Mouse (Mus musculus) MEL (cell line): ENCODE results near the gene Tcirg1. TPM values are rescaled to one million over a fixed set of nuclear protein-coding genes. Genes with fewer than 3 reads are reported as not detected.

Experiments used
- DNase-seq: peaks from one replicate; pipeline ENCODE4 v3.0.0; 2011; ENCODE audit warnings: low read depth, low spot score
- H3K27ac ChIP-seq: 2 replicates; pipeline ENCODE4 v1.5.1; 2012; ENCODE audit warnings: low read depth, mild to moderate bottlenecking, control low read depth, low read length, moderate library complexity; ENCODE audit not compliant: control insufficient read depth
- H3K27me3 ChIP-seq, 2 experiments: fragments of 150-350 bp in 1 of 2; sonication (generic) in 1 of 2; 2 replicates each; pipeline ENCODE4 v1.6.1; 2012; ENCODE audit warnings: low read length in 2 of 2, mild to moderate bottlenecking in 2 of 2, improper control_type of control experiment in 1 of 2, moderate library complexity in 1 of 2; ENCODE audit not compliant: insufficient read depth in 2 of 2, control insufficient read depth in 1 of 2
- H3K36me3 ChIP-seq, 2 experiments: 2 replicates each; pipeline ENCODE4 v1.6.1; 2012 to 2014; ENCODE audit warnings: low read length in 2 of 2, improper control_type of control experiment in 1 of 2, inconsistent platforms in 1 of 2, mild to moderate bottlenecking in 1 of 2; ENCODE audit not compliant: insufficient read depth in 2 of 2, control insufficient read depth in 1 of 2
- H3K4me1 ChIP-seq, 2 experiments: fragments of 150-350 bp in 1 of 2; sonication (generic) in 1 of 2; 2 replicates each; pipeline ENCODE4 v1.6.1; 2012; ENCODE audit warnings: low read length in 2 of 2, improper control_type of control experiment in 1 of 2, mild to moderate bottlenecking in 1 of 2; ENCODE audit not compliant: insufficient read depth in 2 of 2, control insufficient read depth in 1 of 2
- H3K4me3 ChIP-seq, 2 experiments: fragments of 150-350 bp in 1 of 2; sonication (generic) in 1 of 2; 2 replicates each; pipeline ENCODE4 v1.5.1; 2012; ENCODE audit warnings: low read depth in 2 of 2, low read length in 2 of 2, mild to moderate bottlenecking in 2 of 2, moderate library complexity in 2 of 2, control low read depth in 1 of 2, improper control_type of control experiment in 1 of 2; ENCODE audit not compliant: control insufficient read depth in 1 of 2, insufficient read depth in 1 of 2
- H3K79me2 ChIP-seq: 2 replicates; pipeline ENCODE4 v1.6.1; 2012; ENCODE audit warnings: mild to moderate bottlenecking, low read length, moderate library complexity; ENCODE audit not compliant: control insufficient read depth, poor library complexity, insufficient read depth
- H3K9ac ChIP-seq: 2 replicates; pipeline ENCODE4 v1.6.1; 2012; ENCODE audit warnings: low read depth, mild to moderate bottlenecking, control low read depth, low read length, moderate library complexity; ENCODE audit not compliant: control insufficient read depth, poor library complexity, severe bottlenecking
- H3K9me3 ChIP-seq: fragments of 150-350 bp; sonication (generic); replicated peaks from 2 replicates; pipeline ENCODE4 v1.6.1; 2012; ENCODE audit warnings: mild to moderate bottlenecking, low read length, improper control_type of control experiment, moderate library complexity; ENCODE audit not compliant: insufficient read depth
- BHLHE40 ChIP-seq: IDR thresholded peaks from 2 replicates; pipeline ENCODE4 v1.6.1; 2012; ENCODE audit warnings: low read depth, mild to moderate bottlenecking, inconsistent platforms, low read length, improper control_type of control experiment, borderline replicate concordance
- CHD2 ChIP-seq: IDR thresholded peaks from 2 replicates; pipeline ENCODE4 v1.6.1; 2011; ENCODE audit warnings: low read length, improper control_type of control experiment
- CTCF ChIP-seq, 3 experiments: IDR thresholded peaks in 2 of 3; conservative IDR thresholded peaks in 1 of 3; 2 replicates each; pipeline ENCODE4 v1.5.1; 2011 to 2012; ENCODE audit warnings: low read length in 3 of 3, low read depth in 2 of 3, mild to moderate bottlenecking in 2 of 3, improper control_type of control experiment in 1 of 3, inconsistent platforms in 1 of 3, mixed read lengths in 1 of 3, moderate library complexity in 1 of 3; ENCODE audit not compliant: control insufficient read depth in 1 of 3, insufficient read depth in 1 of 3, poor library complexity in 1 of 3, severe bottlenecking in 1 of 3
- E2F4 ChIP-seq: IDR thresholded peaks from 2 replicates; pipeline ENCODE4 v1.6.1; 2011; ENCODE audit warnings: low read depth, low read length, improper control_type of control experiment, borderline replicate concordance
- EP300 ChIP-seq, 2 experiments: IDR thresholded peaks; 2 replicates each; pipeline ENCODE4 v1.6.1; 2011; ENCODE audit warnings: improper control_type of control experiment in 2 of 2, low read length in 2 of 2, low read depth in 1 of 2, mild to moderate bottlenecking in 1 of 2
- ETS1 ChIP-seq: IDR thresholded peaks from 2 replicates; pipeline ENCODE4 v1.6.1; 2012; ENCODE audit warnings: low read depth, mild to moderate bottlenecking, inconsistent platforms, low read length, improper control_type of control experiment, moderate library complexity
- GABPA ChIP-seq: IDR thresholded peaks from 2 replicates; pipeline ENCODE4 v1.6.1; 2012; ENCODE audit warnings: low read depth, mild to moderate bottlenecking, inconsistent platforms, low read length, improper control_type of control experiment, moderate library complexity
- GATA1 ChIP-seq: IDR thresholded peaks from 2 replicates; pipeline ENCODE4 v1.6.1; 2011; ENCODE audit warnings: low read depth, low read length, improper control_type of control experiment
- MAFK ChIP-seq: IDR thresholded peaks from 2 replicates; pipeline ENCODE4 v1.6.1; 2011; ENCODE audit warnings: low read depth, mild to moderate bottlenecking, low read length, improper control_type of control experiment, borderline replicate concordance
- MAX ChIP-seq: IDR thresholded peaks from 2 replicates; pipeline ENCODE4 v1.6.1; 2011; ENCODE audit warnings: low read length, improper control_type of control experiment
- MAZ ChIP-seq: IDR thresholded peaks from 2 replicates; pipeline ENCODE4 v1.6.1; 2012; ENCODE audit warnings: low read depth, mild to moderate bottlenecking, inconsistent platforms, low read length, improper control_type of control experiment
- MEF2A ChIP-seq: IDR thresholded peaks from 2 replicates; pipeline ENCODE4 v1.6.1; 2014; ENCODE audit warnings: low read depth, mild to moderate bottlenecking, inconsistent platforms, low read length, improper control_type of control experiment; ENCODE audit not compliant: poor library complexity, insufficient replicate concordance, severe bottlenecking; ENCODE audit errors: extremely low read depth
- MYB ChIP-seq: IDR thresholded peaks from 2 replicates; pipeline ENCODE4 v1.6.1; 2011; ENCODE audit warnings: mild to moderate bottlenecking, low read depth, low read length, improper control_type of control experiment
- NRF1 ChIP-seq: IDR thresholded peaks from 2 replicates; pipeline ENCODE4 v1.6.1; 2014; ENCODE audit warnings: low read depth, mild to moderate bottlenecking, inconsistent platforms, low read length, improper control_type of control experiment, moderate library complexity; ENCODE audit not compliant: poor library complexity, insufficient read depth, severe bottlenecking
- POLR2A ChIP-seq, 2 experiments: IDR thresholded peaks; 2 replicates each; pipeline ENCODE4 v1.6.1; 2011 to 2012; ENCODE audit warnings: low read length in 2 of 2, mild to moderate bottlenecking in 2 of 2, control low read depth in 1 of 2, improper control_type of control experiment in 1 of 2, low read depth in 1 of 2, moderate library complexity in 1 of 2; ENCODE audit not compliant: control insufficient read depth in 1 of 2, insufficient read depth in 1 of 2, poor library complexity in 1 of 2
- POLR2AphosphoS2 ChIP-seq: IDR thresholded peaks from 2 replicates; pipeline ENCODE4 v1.6.1; 2011; ENCODE audit warnings: low read length, improper control_type of control experiment
- POLR2AphosphoS5 ChIP-seq: IDR thresholded peaks from 2 replicates; pipeline ENCODE4 v1.6.1; 2012; ENCODE audit warnings: low read depth, borderline replicate concordance, mild to moderate bottlenecking, inconsistent platforms, low read length, moderate library complexity, mixed read lengths
- RCOR1 ChIP-seq: IDR thresholded peaks from 2 replicates; pipeline ENCODE4 v1.6.1; 2012; ENCODE audit warnings: low read depth, mild to moderate bottlenecking, inconsistent platforms, low read length, improper control_type of control experiment
- SIN3A ChIP-seq: IDR thresholded peaks from 2 replicates; pipeline ENCODE4 v1.6.1; 2012; ENCODE audit warnings: low read length, improper control_type of control experiment, inconsistent platforms
- SMC3 ChIP-seq: IDR thresholded peaks from 2 replicates; pipeline ENCODE4 v1.6.1; 2011; ENCODE audit warnings: low read depth, low read length, improper control_type of control experiment
- TAL1 ChIP-seq: IDR thresholded peaks from 2 replicates; pipeline ENCODE4 v1.6.1; 2012; ENCODE audit warnings: mild to moderate bottlenecking, inconsistent platforms, low read length, moderate library complexity, mixed read lengths
- TBP ChIP-seq: IDR thresholded peaks from 2 replicates; pipeline ENCODE4 v1.8.0; 2011; ENCODE audit warnings: low read depth, low read length, improper control_type of control experiment
- TCF12 ChIP-seq: IDR thresholded peaks from 2 replicates; pipeline ENCODE4 v1.6.1; 2014; ENCODE audit warnings: low read depth, mild to moderate bottlenecking, inconsistent platforms, low read length, improper control_type of control experiment, moderate library complexity
- ZC3H11A ChIP-seq: IDR thresholded peaks from 2 replicates; pipeline ENCODE4 v1.6.1; 2012; ENCODE audit warnings: low read depth, mild to moderate bottlenecking, inconsistent platforms, low read length, improper control_type of control experiment
- ZMIZ1 ChIP-seq: IDR thresholded peaks from 2 replicates; pipeline ENCODE4 v1.6.1; 2012; ENCODE audit warnings: low read depth, mild to moderate bottlenecking, inconsistent platforms, low read length, improper control_type of control experiment, moderate library complexity
- polyA plus RNA-seq, 2 experiments: library from polyadenylated mRNA; stranded (reverse) in 1 of 2; unstranded in 1 of 2; fragments of >175 nt in 1 of 2; fragments of >200 nt in 1 of 2; gene quantifications; 2 replicates each; pipeline versions ENCODE4 v1.2.1 to v1.2.4; 2012; ENCODE audit warnings: low replicate concordance in 2 of 2, low read depth in 1 of 2; ENCODE audit not compliant: insufficient read length in 2 of 2, insufficient read depth in 1 of 2, missing spikeins in 1 of 2
- total RNA-seq: library from RNA; depleted of rRNA; stranded (reverse); fragments of 300-350 nt; gene quantifications from 2 replicates; pipeline ENCODE4 v1.2.3, GENCODE M21; 2012

The Tcirg1 gene
- total and polyA plus RNA-seq, 3 experiments: 21.4 to 32.6 TPM; not detected in 1

GRCm38 (mm10) chr19:3919928-3920327, 13.0 kb upstream of the Tcirg1 start:
- Histone ChIP-seq H3K27me3 (no peaks in the 10 kb centered on the region), H3K36me3 (no peaks in the 10 kb centered on the region), H3K4me3 (no peak overlapping the region), H3K27ac (no peak overlapping the region), H3K79me2 (no peaks in the 10 kb centered on the region), H3K4me1 (peaks cover 0 to 14% of the 10 kb centered on the region in 2 experiments; a peak in 2 of 4 replicates), H3K9me3 (no peaks in the 10 kb centered on the region), H3K9ac (no peak overlapping the region)
- TF ChIP-seq NRF1 (no peak), MYB (no peak), POLR2AphosphoS5 (no peak), POLR2A (IDR thresholded peaks at IDR 0.05; ENCODE audit: control insufficient read depth in 1 of 2, insufficient read depth in 1 of 2, low read depth in 1 of 2, low read length in 2 of 2, poor library complexity in 1 of 2) (no peak), EP300 (IDR thresholded peaks at IDR 0.05; ENCODE audit: low read depth in 1 of 2, low read length in 2 of 2) (no peak), RCOR1 (no peak), TCF12 (no peak), MAZ (no peak), MEF2A (no peak), TAL1 (no peak), TBP (no peak), BHLHE40 (no peak), CTCF (IDR thresholded peaks at IDR 0.05 in 2 of 3, conservative IDR thresholded peaks at IDR 0.05 in 1 of 3; ENCODE audit: control insufficient read depth in 1 of 3, insufficient read depth in 1 of 3, low read depth in 2 of 3, low read length in 3 of 3, poor library complexity in 1 of 3, severe bottlenecking in 1 of 3) (no peak), E2F4 (no peak), SMC3 (no peak), ZMIZ1 (no peak), GABPA (no peak)
- DNase-seq: no peak

DNA sequence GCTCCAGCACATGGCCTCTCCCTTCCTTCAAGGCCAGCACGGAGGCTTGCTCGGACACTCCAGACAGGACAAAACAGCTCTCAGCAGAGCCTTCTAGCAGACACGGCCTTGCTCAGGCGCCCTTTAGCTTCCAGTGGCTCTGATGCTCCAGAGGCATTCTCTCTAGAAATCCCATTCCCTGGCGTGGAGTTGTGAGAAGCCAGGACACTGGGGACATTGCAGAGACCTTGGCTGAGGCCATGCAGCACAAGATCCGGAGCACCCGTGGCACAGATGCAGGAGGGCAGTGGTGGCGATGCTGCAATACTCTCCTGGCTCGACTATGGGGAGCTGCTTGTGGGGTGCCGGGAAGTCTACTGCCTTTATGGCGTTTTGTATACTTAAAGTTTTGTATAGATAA, 9.8 kb upstream of the Tcirg1 start:
- no peak overlapping the region for H3K27ac ChIP-seq
- H3K36me3 ChIP-seq: peaks cover 0 to 9% of the 10 kb centered on the region in 2 experiments; a peak in 2 of 4 replicates
- no peaks in the 10 kb centered on the region for H3K27me3 ChIP-seq
- no peak overlapping the region for H3K4me3 ChIP-seq
- H3K9ac ChIP-seq: no peak overlapping the region
- peaks cover 0 to 16% of the 10 kb centered on the region in 2 experiments; a peak in 3 of 4 replicates for H3K4me1 ChIP-seq
- no peak for DNase-seq
- TF ChIP-seq ZC3H11A (no peak), POLR2AphosphoS5 (no peak), POLR2AphosphoS2 (no peak), MAZ (no peak), MAX (no peak), CTCF (IDR thresholded peaks at IDR 0.05 in 2 of 3, conservative IDR thresholded peaks at IDR 0.05 in 1 of 3; ENCODE audit: control insufficient read depth in 1 of 3, insufficient read depth in 1 of 3, low read depth in 2 of 3, low read length in 3 of 3, poor library complexity in 1 of 3, severe bottlenecking in 1 of 3) (no peak), MYB (no peak), CHD2 (no peak), EP300 (IDR thresholded peaks at IDR 0.05; ENCODE audit: low read depth in 1 of 2, low read length in 2 of 2) (no peak), MAFK (no peak), SIN3A (no peak), TBP (no peak), BHLHE40 (no peak), GATA1 (no peak), ETS1 (no peak)
- H3K79me2 ChIP-seq: peaks cover 13% of the 10 kb centered on the region
- no peaks in the 10 kb centered on the region for H3K9me3 ChIP-seq
